Mouse (Mus musculus): ENCODE measurements around the gene 1810062G17Rik. TPM values are rescaled to one million over a fixed set of nuclear protein-coding genes. Genes with fewer than 3 reads are reported as not detected.
A peak's percentile ranks its signal among the peaks of the same experiment; 100 is the strongest.

The 1810062G17Rik gene
- polyA plus RNA-seq, 1 experiment, result 0.97 TPM

DNA sequence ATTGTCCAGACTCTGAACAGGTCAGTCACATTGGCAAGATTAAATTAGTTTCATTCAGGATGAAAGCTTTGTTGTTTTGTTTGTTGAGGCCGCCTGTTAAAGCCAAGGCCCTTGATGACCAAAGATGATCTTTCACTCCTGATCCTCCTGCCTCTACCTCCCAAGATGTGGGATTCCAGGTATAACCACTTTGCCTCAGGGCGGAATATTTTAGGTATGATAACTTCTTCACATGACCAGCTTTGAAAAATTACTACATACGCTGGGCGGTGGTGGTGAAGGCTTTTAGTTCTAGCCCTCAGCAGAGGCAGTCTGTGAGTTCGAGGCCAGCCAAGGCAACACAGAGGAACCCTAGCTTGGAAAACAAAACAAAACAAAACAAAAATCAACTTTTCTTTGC is 1.3 kb upstream of the 1810062G17Rik start:
- TF ChIP-seq POLR2A (IDR thresholded peaks at IDR 0.05; ENCODE audit: low read depth, low read length), result no peak
- TF ChIP-seq CTCF (IDR thresholded peaks at IDR 0.05; ENCODE audit: borderline replicate concordance, insufficient read depth, low read length), result no peak
- Histone ChIP-seq H3K4me1 (ENCODE audit: control insufficient read depth, insufficient read depth, low read length) (peaks cover 18% of the 10 kb centered on the region), H3K27ac (ENCODE audit: insufficient read depth, low read length) (peak overlapping the region; percentile 92), H3K4me3 (ENCODE audit: insufficient read depth, low read length) (peak overlapping the region; percentile 96)

DNA sequence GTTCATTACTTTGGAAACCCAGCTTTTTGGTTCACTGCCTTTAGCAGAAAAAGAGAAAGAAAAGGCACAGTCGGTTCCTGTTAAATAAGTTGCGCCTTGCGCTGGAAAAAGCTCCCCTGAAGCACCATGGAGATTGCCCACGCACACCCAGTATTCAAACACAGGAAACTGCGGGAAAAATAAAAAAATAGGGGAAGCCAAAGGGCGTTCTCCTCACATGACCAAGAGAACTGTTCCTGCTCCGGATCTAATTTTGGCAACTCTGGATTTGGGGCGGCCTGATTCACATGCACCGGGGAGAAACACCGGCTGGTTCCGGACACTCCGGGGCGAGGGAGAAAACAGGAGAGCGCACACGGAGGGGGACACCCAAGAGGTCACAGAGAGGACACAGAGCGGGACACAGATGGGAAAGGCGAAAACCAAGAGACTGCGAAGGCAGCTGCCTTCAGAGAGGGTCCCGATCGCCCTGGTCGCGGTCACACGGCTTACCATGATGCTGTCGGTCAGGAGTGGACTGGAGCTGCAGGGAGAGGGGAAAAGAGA is 726 bp upstream of the 1810062G17Rik start:
- no peak for TF ChIP-seq CTCF (IDR thresholded peaks at IDR 0.05; ENCODE audit: borderline replicate concordance, insufficient read depth, low read length)
- no peak; the same call in 1 of the 2 replicates for TF ChIP-seq POLR2A (IDR thresholded peaks at IDR 0.05; ENCODE audit: low read depth, low read length)
- H3K4me3 ChIP-seq (ENCODE audit: insufficient read depth, low read length), result peak overlapping the region; percentile 96
- H3K27ac ChIP-seq (ENCODE audit: insufficient read depth, low read length), result peak overlapping the region; percentile 92
- H3K4me1 ChIP-seq (ENCODE audit: control insufficient read depth, insufficient read depth, low read length), result peaks cover 14% of the 10 kb centered on the region

DNA sequence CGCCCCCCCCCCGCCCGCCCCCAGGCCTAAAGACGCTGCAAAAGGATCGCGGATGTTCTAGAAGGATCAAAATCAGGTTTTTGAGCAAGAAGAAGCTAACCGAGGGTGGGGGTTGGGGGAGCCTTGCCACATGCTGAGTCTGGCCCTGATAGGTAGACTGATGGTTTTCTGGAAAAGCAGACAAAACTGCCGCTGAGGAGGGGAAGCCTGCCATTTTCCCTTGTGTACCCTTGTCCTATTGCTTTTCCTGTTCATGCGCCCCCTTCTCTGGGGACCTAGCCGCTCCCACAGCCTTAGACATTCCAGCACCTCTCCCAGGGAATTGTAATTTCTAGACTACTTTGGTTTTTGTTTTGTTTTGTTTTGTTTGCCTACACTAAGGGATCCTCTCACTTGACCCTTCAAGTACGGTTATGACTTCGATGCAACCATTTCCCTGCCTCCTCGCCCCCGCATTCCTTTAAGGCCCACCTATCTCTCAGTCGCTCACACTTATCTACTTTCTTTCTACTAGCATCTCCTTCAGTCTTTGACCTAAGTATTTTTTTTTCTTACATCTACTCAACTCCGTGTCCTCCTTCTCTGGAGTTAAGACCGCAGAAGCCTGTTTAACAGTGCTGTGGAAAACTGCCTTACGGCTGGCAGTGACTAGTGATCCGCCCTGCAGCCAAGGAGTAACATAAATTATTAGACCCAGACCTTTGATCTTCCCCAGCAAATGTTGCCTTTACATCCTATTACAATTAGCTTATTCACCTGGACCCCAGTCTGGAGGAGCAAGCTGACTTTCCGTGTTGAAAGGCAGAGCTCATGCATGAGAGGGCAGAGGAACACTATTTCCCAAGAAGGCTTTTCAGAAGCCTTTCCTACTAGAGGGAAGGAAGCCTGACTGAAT is 771 bp downstream of the 1810062G17Rik start:
- Histone ChIP-seq H3K4me1 (ENCODE audit: control insufficient read depth, insufficient read depth, low read length) (peaks cover 15% of the 10 kb centered on the region), H3K4me3 (ENCODE audit: insufficient read depth, low read length) (peak overlapping the region; percentile 70), H3K27ac (ENCODE audit: insufficient read depth, low read length) (peak overlapping the region; percentile 70)
- TF ChIP-seq POLR2A (IDR thresholded peaks at IDR 0.05; ENCODE audit: low read depth, low read length) (peak; percentile 34; the same call in 1 of the 2 replicates), CTCF (IDR thresholded peaks at IDR 0.05; ENCODE audit: borderline replicate concordance, insufficient read depth, low read length) (no peak)

DNA sequence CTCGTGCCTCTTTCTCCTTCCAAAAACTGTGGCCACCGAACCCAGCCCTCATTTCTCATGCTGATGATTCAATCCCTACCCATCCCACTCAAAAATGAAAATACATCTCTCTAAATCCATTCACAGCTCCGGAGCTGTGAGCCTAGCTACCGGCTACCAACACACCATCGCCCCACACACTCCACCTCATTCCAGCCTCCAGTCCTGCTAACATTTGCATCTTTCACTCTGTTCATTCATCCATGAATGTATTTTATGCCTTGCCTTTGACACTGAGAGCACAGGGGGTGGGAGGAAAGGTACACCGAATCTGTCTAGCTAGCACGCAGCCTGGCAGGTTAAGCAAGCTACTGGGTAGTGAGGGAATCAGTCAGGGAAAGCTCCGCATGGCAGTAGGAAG is 3.0 kb downstream of the 1810062G17Rik start:
- no peak for TF ChIP-seq CTCF (IDR thresholded peaks at IDR 0.05; ENCODE audit: borderline replicate concordance, insufficient read depth, low read length)
- no peak for TF ChIP-seq POLR2A (IDR thresholded peaks at IDR 0.05; ENCODE audit: low read depth, low read length)
- H3K4me1 ChIP-seq (ENCODE audit: control insufficient read depth, insufficient read depth, low read length), result peaks cover 21% of the 10 kb centered on the region
- H3K4me3 ChIP-seq (ENCODE audit: insufficient read depth, low read length), result no peak overlapping the region
- peak overlapping the region; percentile 16 for H3K27ac ChIP-seq (ENCODE audit: insufficient read depth, low read length)

DNA sequence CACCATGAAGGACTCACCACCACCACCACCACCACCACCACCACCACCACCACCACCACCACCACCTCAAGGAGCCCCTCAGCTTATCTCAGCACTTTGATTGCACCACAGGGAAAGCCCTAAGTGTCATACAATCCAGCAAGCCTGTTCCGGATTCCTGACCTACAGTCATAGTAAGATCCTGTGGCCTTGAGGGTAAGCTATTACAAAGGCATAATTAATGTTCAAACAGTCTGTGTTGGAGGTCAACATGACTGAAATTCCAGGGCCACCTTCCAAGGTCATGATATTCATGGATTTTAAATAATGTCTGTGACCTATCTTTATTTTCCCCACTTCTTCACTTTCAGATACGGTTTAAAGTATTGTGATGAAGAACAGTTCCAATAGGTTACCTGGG is 4.7 kb downstream of the 1810062G17Rik start:
- no peak for TF ChIP-seq CTCF (IDR thresholded peaks at IDR 0.05; ENCODE audit: borderline replicate concordance, insufficient read depth, low read length)
- no peak for TF ChIP-seq POLR2A (IDR thresholded peaks at IDR 0.05; ENCODE audit: low read depth, low read length)
- H3K4me3 ChIP-seq (ENCODE audit: insufficient read depth, low read length), result no peak overlapping the region
- peaks cover 21% of the 10 kb centered on the region for H3K4me1 ChIP-seq (ENCODE audit: control insufficient read depth, insufficient read depth, low read length)
- peak overlapping the region; percentile 63; the same call in 1 of the 2 replicates for H3K27ac ChIP-seq (ENCODE audit: insufficient read depth, low read length)

DNA sequence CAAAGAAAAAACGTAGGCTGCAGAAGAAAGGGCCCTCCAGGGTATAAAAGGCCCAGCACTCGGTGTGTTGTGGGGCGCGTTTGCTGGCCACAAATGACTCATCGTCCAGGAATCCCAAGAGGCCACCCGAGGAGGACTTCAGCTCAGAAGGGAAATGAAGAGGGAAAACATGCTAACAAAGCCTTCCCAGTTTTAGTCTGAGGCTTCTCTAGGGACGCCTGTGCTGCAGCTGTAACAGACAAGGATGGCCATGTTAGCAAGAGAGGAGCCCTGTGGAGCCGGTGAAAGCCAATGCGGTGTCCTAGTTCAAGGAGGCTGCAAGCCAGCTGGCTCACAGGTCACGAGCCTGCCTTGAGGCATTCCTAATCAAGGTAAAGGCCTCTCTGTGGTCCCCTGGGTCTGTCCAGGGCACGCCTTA is 6.0 kb downstream of the 1810062G17Rik start:
- H3K27ac ChIP-seq (ENCODE audit: insufficient read depth, low read length), result peak overlapping the region; percentile 89
- peaks cover 21% of the 10 kb centered on the region for H3K4me1 ChIP-seq (ENCODE audit: control insufficient read depth, insufficient read depth, low read length)
- no peak for TF ChIP-seq CTCF (IDR thresholded peaks at IDR 0.05; ENCODE audit: borderline replicate concordance, insufficient read depth, low read length)
- no peak for TF ChIP-seq POLR2A (IDR thresholded peaks at IDR 0.05; ENCODE audit: low read depth, low read length)
- H3K4me3 ChIP-seq (ENCODE audit: insufficient read depth, low read length), result no peak overlapping the region

DNA sequence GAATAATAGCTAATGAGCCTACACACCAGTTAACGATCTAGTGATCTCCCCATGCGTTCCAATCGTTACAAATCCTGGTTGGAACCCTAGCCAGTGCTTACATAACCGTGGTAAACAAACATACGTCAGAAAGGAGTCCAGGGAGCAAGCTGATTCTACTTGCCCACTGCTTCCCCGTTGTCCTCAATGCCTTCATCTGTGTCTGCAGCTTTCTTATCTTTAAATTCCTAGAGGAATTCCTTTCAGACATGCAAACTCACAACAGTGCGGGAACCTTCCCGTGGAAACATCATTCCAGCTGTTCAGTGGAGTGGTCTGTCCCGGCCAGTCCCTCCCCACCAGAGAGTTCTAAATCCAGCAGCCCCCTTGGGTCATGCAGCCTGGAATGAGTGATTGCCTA is 7.2 kb downstream of the 1810062G17Rik start:
- H3K4me1 ChIP-seq (ENCODE audit: control insufficient read depth, insufficient read depth, low read length), result peaks cover 16% of the 10 kb centered on the region
- no peak overlapping the region for H3K4me3 ChIP-seq (ENCODE audit: insufficient read depth, low read length)
- H3K27ac ChIP-seq (ENCODE audit: insufficient read depth, low read length), result no peak overlapping the region
- TF ChIP-seq CTCF (IDR thresholded peaks at IDR 0.05; ENCODE audit: borderline replicate concordance, insufficient read depth, low read length), result no peak
- no peak for TF ChIP-seq POLR2A (IDR thresholded peaks at IDR 0.05; ENCODE audit: low read depth, low read length)

DNA sequence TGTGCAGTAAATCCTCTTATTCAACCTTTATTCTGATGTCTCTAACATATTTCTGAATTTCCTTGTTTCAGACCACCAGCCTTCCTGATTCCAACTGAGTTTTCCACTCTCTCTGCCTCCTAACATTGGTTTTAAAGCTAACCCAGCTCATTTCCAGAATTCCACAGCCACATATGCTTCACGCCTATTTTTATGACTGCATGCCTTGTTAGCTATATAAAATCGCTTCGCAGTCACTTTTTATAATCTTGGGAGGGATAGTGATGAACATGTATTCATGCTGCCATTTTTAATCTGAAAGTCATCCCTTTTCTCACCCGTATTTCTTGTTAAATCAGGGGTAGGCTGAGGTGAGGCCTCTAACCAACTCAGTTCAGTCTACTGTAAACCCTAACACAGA is 8.6 kb downstream of the 1810062G17Rik start:
- Histone ChIP-seq H3K4me1 (ENCODE audit: control insufficient read depth, insufficient read depth, low read length) (peaks cover 16% of the 10 kb centered on the region), H3K27ac (ENCODE audit: insufficient read depth, low read length) (no peak overlapping the region), H3K4me3 (ENCODE audit: insufficient read depth, low read length) (no peak overlapping the region)
- TF ChIP-seq POLR2A (IDR thresholded peaks at IDR 0.05; ENCODE audit: low read depth, low read length) (no peak), CTCF (IDR thresholded peaks at IDR 0.05; ENCODE audit: borderline replicate concordance, insufficient read depth, low read length) (no peak)

DNA sequence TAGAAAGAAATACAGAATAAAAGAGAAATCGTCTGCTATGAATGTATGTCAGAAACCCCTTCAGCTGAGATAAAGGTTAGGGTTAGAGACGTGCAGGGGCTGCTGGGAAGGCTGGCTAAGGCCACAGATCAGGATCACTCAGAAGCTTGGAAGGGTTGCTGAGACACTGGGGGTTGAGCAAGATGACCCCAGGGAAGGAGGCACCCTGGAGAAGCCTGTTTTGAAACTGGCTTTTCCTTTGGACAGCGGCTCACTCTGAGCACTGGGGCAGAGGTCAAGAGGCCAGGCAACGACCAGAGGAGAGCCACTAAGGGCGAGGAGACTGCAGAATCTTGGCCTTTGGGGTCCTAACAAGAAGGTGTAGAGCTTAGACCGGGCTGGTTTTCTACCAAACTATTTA is 10.4 kb downstream of the 1810062G17Rik start:
- TF ChIP-seq CTCF (IDR thresholded peaks at IDR 0.05; ENCODE audit: borderline replicate concordance, insufficient read depth, low read length) (no peak), POLR2A (IDR thresholded peaks at IDR 0.05; ENCODE audit: low read depth, low read length) (no peak)
- Histone ChIP-seq H3K4me3 (ENCODE audit: insufficient read depth, low read length) (no peak overlapping the region), H3K4me1 (ENCODE audit: control insufficient read depth, insufficient read depth, low read length) (peaks cover 10% of the 10 kb centered on the region), H3K27ac (ENCODE audit: insufficient read depth, low read length) (no peak overlapping the region)

DNA sequence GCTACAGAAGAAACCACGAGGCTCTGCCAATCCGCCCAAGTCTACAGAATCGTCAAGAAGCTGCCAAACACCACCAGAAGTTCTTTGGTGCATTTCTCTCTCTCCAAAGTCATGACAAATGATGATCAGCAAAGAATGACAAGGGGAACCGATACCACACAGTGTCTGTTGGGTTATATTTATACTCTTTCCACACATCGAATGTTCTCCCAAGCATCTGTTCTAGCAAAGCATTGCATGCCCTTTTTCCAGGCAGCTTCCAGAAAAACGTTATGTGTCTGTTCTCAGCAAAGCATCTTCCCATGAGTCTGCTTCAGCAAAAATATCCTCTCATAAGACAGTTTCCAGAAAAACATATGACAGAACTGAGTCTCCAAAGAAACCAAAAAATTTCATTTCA is 11.1 kb downstream of the 1810062G17Rik start:
- Histone ChIP-seq H3K27ac (ENCODE audit: insufficient read depth, low read length) (no peak overlapping the region), H3K4me1 (ENCODE audit: control insufficient read depth, insufficient read depth, low read length) (peaks cover 10% of the 10 kb centered on the region), H3K4me3 (ENCODE audit: insufficient read depth, low read length) (no peak overlapping the region)
- TF ChIP-seq POLR2A (IDR thresholded peaks at IDR 0.05; ENCODE audit: low read depth, low read length) (no peak), CTCF (IDR thresholded peaks at IDR 0.05; ENCODE audit: borderline replicate concordance, insufficient read depth, low read length) (no peak)

All from embryonic fibroblast, embryonic 13.5 days (primary cell).